Mouse (Mus musculus) kidney, adult 2 months (tissue): ENCODE data around the gene Aicda. TPM values are rescaled to one million over a fixed set of nuclear protein-coding genes. Genes with fewer than 3 reads are reported as not detected.

ENCODE experiments used
- DNase-seq: peaks from one replicate; pipeline ENCODE4 v3.0.0; 2021
- H3K27ac ChIP-seq: fragments of 200-500 bp; 2 replicates; pipeline ENCODE4 v1.5.1; 2012; ENCODE audit warnings: low read depth, low read length, control low read depth, inconsistent platforms; ENCODE audit not compliant: insufficient read depth
- H3K27me3 ChIP-seq: fragments of 200-500 bp; replicated peaks from 2 replicates; pipeline ENCODE4 v1.6.1; 2012; ENCODE audit warnings: mild to moderate bottlenecking, moderate library complexity, low read length, inconsistent platforms; ENCODE audit not compliant: control insufficient read depth, insufficient read depth
- H3K36me3 ChIP-seq: fragments of 200-500 bp; 2 replicates; pipeline ENCODE4 v1.6.1; 2012; ENCODE audit warnings: mild to moderate bottlenecking, moderate library complexity, low read length, inconsistent platforms; ENCODE audit not compliant: control insufficient read depth, insufficient read depth
- H3K4me1 ChIP-seq: fragments of 200-500 bp; 2 replicates; pipeline ENCODE4 v1.6.1; 2011; ENCODE audit warnings: low read length; ENCODE audit not compliant: control insufficient read depth, insufficient read depth
- H3K4me3 ChIP-seq: fragments of 200-500 bp; 2 replicates; pipeline ENCODE4 v1.5.1; 2011; ENCODE audit warnings: mild to moderate bottlenecking, low read depth, low read length, control low read depth; ENCODE audit not compliant: insufficient read depth
- CTCF ChIP-seq: fragments of 200-500 bp; conservative IDR thresholded peaks from 2 replicates; pipeline ENCODE4 v1.5.1; 2011; ENCODE audit warnings: low read depth, mild to moderate bottlenecking, control low read depth, low read length, moderate library complexity, mixed read lengths; ENCODE audit not compliant: insufficient read depth, insufficient read length
- POLR2A ChIP-seq: fragments of 200-500 bp; IDR thresholded peaks from one replicate; pipeline ENCODE4 v1.6.1; 2011; ENCODE audit warnings: low read depth, low read length, control low read depth
- WGBS: fragments of 180-500 bp; shearing (Covaris S2); methylation state at CpG from one replicate; pipeline ENCODE4 v1.1.7; 2018; 5-methylcytosine and 5-hydroxymethylcytosine counted together
- polyA plus RNA-seq: library from polyadenylated mRNA; depleted of rRNA; stranded (reverse); fragments of >200 nt; gene quantifications from 2 replicates; pipeline ENCODE4 v1.2.3, GENCODE M21; 2012

The Aicda gene
- polyA plus RNA-seq, 1 experiment = not detected

DNA sequence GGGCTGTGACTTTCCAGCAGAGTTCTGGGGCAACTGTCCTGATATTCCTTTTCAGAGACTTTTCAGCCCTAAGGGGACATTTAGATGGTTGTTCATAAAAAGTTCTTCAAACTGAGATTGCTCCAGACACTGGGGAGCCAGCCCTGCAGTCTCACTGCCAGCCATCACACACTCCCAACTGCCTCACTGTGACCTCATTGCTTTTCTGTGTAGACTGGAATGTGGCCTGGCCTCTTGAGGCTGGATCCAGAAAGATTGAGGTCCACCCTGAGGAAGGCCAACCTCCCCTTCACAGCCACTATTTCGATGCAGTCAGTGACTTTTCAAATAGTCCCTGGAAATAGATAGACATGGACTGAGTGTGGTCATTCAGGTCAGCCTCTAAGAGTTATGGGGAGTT lies 35.9 kb upstream of the Aicda start:
- no peak overlapping the region for H3K27ac ChIP-seq
- H3K27me3 ChIP-seq = no peaks in the 10 kb centered on the region
- H3K4me1 ChIP-seq = no peaks in the 10 kb centered on the region
- no peaks in the 10 kb centered on the region for H3K36me3 ChIP-seq
- DNase-seq = no peak
- TF ChIP-seq POLR2A (no peak), CTCF (no peak)
- H3K4me3 ChIP-seq = no peak overlapping the region
- 79% methylated on average over 1 of the region's 1 CpGs for WGBS

GRCm38 (mm10) chr6:122519384-122519783 lies 34.2 kb upstream of the Aicda start:
- Histone ChIP-seq H3K36me3 (no peaks in the 10 kb centered on the region), H3K4me3 (no peak overlapping the region), H3K27ac (no peak overlapping the region), H3K27me3 (no peaks in the 10 kb centered on the region), H3K4me1 (no peaks in the 10 kb centered on the region)
- TF ChIP-seq POLR2A (no peak), CTCF (no peak)
- DNase-seq = peak; percentile 12
- WGBS = 40% methylated on average over 2 of the region's 2 CpGs

GRCm38 (mm10) chr6:122522595-122522994 lies 31.0 kb upstream of the Aicda start:
- no peaks in the 10 kb centered on the region for H3K36me3 ChIP-seq
- H3K27me3 ChIP-seq = no peaks in the 10 kb centered on the region
- no peaks in the 10 kb centered on the region for H3K4me1 ChIP-seq
- WGBS = 63% methylated on average over 9 of the region's 9 CpGs
- peak; percentile 49 for DNase-seq
- no peak overlapping the region for H3K27ac ChIP-seq
- TF ChIP-seq CTCF (no peak), POLR2A (no peak)
- H3K4me3 ChIP-seq = no peak overlapping the region

GRCm38 (mm10) chr6:122523289-122523688 lies 30.3 kb upstream of the Aicda start:
- no peak for DNase-seq
- Histone ChIP-seq H3K36me3 (no peaks in the 10 kb centered on the region), H3K27me3 (no peaks in the 10 kb centered on the region), H3K4me1 (no peaks in the 10 kb centered on the region), H3K4me3 (no peak overlapping the region), H3K27ac (no peak overlapping the region)
- 85% methylated on average over 8 of the region's 8 CpGs for WGBS
- TF ChIP-seq POLR2A (no peak), CTCF (no peak)

DNA sequence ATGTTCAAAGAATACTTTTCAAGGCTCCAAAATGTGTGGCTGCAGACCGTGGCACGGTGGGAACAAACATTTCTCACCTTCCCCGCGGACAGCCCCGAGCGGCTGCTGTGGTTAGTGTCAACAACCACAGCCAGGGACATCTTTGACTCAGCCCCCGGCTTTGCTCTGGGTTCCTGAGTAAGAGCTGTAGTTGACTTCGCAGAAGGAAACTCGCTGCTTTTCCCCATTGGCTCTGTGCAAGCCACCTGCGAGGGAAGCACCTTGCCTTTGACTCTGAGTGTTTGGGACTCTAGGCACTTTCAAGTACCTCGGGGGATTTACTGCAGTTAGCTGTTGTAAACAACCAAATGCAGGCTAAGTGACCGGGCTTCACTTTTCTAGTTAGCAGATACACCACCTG lies 26.0 kb upstream of the Aicda start:
- Histone ChIP-seq H3K27me3 (no peaks in the 10 kb centered on the region), H3K27ac (no peak overlapping the region), H3K4me3 (no peak overlapping the region), H3K4me1 (no peaks in the 10 kb centered on the region), H3K36me3 (no peaks in the 10 kb centered on the region)
- 29% methylated on average over 12 of the region's 12 CpGs for WGBS
- DNase-seq = no peak
- TF ChIP-seq CTCF = no peak
- no peak for TF ChIP-seq POLR2A

DNA sequence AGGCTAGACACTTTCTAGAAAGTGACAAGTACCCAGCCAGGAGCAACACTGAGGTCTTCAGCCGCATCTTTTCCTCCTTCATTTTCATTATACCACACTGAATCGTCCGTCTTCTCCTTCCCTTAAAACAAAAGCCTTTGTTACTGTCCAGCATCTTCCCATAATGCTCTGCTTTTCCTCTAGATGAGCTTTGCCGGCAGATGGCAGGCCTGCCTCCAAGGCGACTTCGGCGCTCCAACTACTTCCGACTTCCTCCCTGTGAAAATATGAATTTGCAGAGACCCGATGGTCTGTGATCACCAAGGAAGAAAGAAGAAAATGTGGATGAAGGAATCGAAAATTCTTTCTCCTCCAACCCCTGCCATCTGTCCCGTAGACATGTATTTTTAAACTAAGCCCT lies 25.5 kb upstream of the Aicda start:
- 74% methylated on average over 11 of the region's 11 CpGs for WGBS
- H3K36me3 ChIP-seq = no peaks in the 10 kb centered on the region
- H3K27me3 ChIP-seq = no peaks in the 10 kb centered on the region
- no peaks in the 10 kb centered on the region for H3K4me1 ChIP-seq
- DNase-seq = no peak
- TF ChIP-seq POLR2A (no peak), CTCF (no peak)
- H3K27ac ChIP-seq = no peak overlapping the region
- no peak overlapping the region for H3K4me3 ChIP-seq

DNA sequence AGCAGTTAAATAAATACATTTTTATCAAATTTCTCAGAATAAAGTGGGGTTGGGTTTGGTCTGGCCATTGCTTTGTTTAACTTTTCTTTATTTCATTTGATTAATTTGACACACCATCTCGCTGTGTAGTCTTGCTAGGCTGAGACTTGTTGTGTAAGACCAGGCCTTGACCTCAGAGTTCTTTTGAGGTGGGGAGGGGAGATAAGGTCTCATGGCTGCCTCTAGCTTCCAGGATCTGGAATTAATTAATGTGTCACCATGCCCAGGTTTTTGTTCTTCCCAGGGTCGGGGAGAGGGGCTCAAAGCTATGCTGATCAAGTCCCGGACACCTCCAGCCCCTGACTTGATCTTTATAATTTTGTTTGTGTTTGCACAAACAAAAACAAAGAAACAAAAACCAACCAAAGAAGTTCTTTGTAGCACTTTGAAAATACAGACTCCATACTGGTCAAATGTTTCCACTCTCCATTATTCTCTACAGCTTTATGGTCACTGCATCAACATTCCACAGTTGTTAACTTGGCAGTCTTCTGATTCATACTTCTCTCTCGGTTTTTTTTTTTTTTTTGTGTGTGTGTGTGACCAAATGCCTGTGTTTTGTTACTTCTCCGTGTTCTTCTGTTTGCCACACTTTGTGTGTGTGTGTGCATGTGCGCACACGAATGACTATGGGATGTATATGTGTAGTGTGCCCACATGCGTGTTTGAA lies 22.0 kb upstream of the Aicda start:
- no peaks in the 10 kb centered on the region for H3K36me3 ChIP-seq
- H3K4me3 ChIP-seq = no peak overlapping the region
- 70% methylated on average over 8 of the region's 8 CpGs for WGBS
- no peak overlapping the region for H3K27ac ChIP-seq
- H3K27me3 ChIP-seq = no peaks in the 10 kb centered on the region
- peaks cover 3% of the 10 kb centered on the region; the same call in 1 of the 2 replicates for H3K4me1 ChIP-seq
- no peak for DNase-seq
- TF ChIP-seq POLR2A (no peak), CTCF (no peak)
